Mouse (Mus musculus) stomach, postnatal 0 days (tissue): ENCODE results near the gene Rab12. TPM values are rescaled to one million over a fixed set of nuclear protein-coding genes. Genes with fewer than 3 reads are reported as not detected.

ENCODE experiments used
- ATAC-seq: fragments of 200-750 bp; cut with Nextera tagmentation; 2 replicates; pipeline ENCODE4 v1.8.0; 2017; ENCODE audit not compliant: low FRiP score, low TSS enrichment
- DNase-seq: peaks from one replicate; pipeline ENCODE4 v3.0.0-alpha.2; 2016; ENCODE audit warnings: low spot score
- H3K27ac ChIP-seq: fragments of 300-500 bp; sonication (generic); replicated peaks from 2 replicates; pipeline ENCODE4 v1.5.1; 2014; ENCODE audit warnings: mild to moderate bottlenecking, control low read depth
- H3K27me3 ChIP-seq: fragments of 300-500 bp; sonication (generic); 2 replicates; pipeline ENCODE4 v1.6.1; 2014; ENCODE audit warnings: low read length; ENCODE audit not compliant: control insufficient read depth, insufficient read depth
- H3K36me3 ChIP-seq: fragments of 300-500 bp; sonication (generic); 2 replicates; pipeline ENCODE4 v1.6.1; 2014; ENCODE audit warnings: low read length, mixed read lengths; ENCODE audit not compliant: control insufficient read depth, insufficient read depth
- H3K4me1 ChIP-seq: fragments of 300-500 bp; sonication (generic); replicated peaks from 2 replicates; pipeline ENCODE4 v1.6.1; 2014; ENCODE audit warnings: antibody characterized with exemption; ENCODE audit not compliant: control insufficient read depth, insufficient read depth
- H3K4me2 ChIP-seq: fragments of 300-500 bp; sonication (generic); replicated peaks from 2 replicates; pipeline ENCODE4 v1.6.1; 2014; ENCODE audit warnings: low read depth, mild to moderate bottlenecking, control low read depth, moderate library complexity
- H3K4me3 ChIP-seq: fragments of 300-500 bp; sonication (generic); 2 replicates; pipeline ENCODE4 v1.5.1; 2014; ENCODE audit warnings: low read depth, low read length, control low read depth
- H3K9ac ChIP-seq: fragments of 300-500 bp; sonication (generic); 2 replicates; pipeline ENCODE4 v1.6.1; 2014; ENCODE audit warnings: mild to moderate bottlenecking, low read length, control low read depth, mixed read lengths
- H3K9me3 ChIP-seq: fragments of 300-500 bp; sonication (generic); 2 replicates; pipeline ENCODE4 v1.6.1; 2016; ENCODE audit warnings: low read length; ENCODE audit not compliant: control insufficient read depth
- CTCF ChIP-seq: IDR thresholded peaks from 2 replicates; pipeline ENCODE4 v1.5.1; 2016; ENCODE audit warnings: antibody characterized with exemption, low read depth, mild to moderate bottlenecking, moderate library complexity
- EP300 ChIP-seq: optimal IDR thresholded peaks from 2 replicates; pipeline ENCODE3; 2016; ENCODE audit warnings: antibody characterized with exemption
- WGBS: fragments of 180-500 bp; shearing (Covaris S2); extraction: QIAGEN DNeasy Blood & Tissue Kit; methylation state at CpG from one replicate; pipeline ENCODE4 v1.1.7; 2014; 5-methylcytosine and 5-hydroxymethylcytosine counted together
- polyA plus RNA-seq: library from polyadenylated mRNA; unstranded; fragments of >200 nt; fragmentation: Nextera tagmentation; extraction: Ambion mirVana; gene quantifications from 2 replicates; pipeline ENCODE4 v1.2.1, GENCODE M21; 2015

Gene Rab12
- polyA plus RNA-seq, 1 experiment from 2014 or later = 24.5 TPM

GRCm38 (mm10) chr17:66490022-66490601, 29.4 kb downstream of the Rab12 start:
- DNase-seq (peak; percentile 48), ATAC-seq (peak; percentile 46; the same call in 1 of the 2 replicates)
- Histone ChIP-seq H3K27me3 (no peaks in the 10 kb centered on the region), H3K4me1 (no peaks in the 10 kb centered on the region), H3K27ac (no peak overlapping the region), H3K4me3 (no peak overlapping the region), H3K9me3 (no peaks in the 10 kb centered on the region), H3K4me2 (no peak overlapping the region), H3K36me3 (no peaks in the 10 kb centered on the region; the same call in 1 of the 2 replicates), H3K9ac (no peak overlapping the region)
- WGBS = 41% methylated on average over 10 of the region's 10 CpGs
- TF ChIP-seq EP300 = no peak
- peak; percentile 99 for TF ChIP-seq CTCF

GRCm38 (mm10) chr17:66486576-66486975, 33.0 kb downstream of the Rab12 start:
- no peak overlapping the region for H3K9ac ChIP-seq
- no peak overlapping the region for H3K4me3 ChIP-seq
- H3K36me3 ChIP-seq = no peaks in the 10 kb centered on the region
- ATAC-seq (no peak), DNase-seq (no peak)
- no peaks in the 10 kb centered on the region for H3K9me3 ChIP-seq
- H3K4me1 ChIP-seq = no peaks in the 10 kb centered on the region
- H3K27ac ChIP-seq = no peak overlapping the region
- no peak for TF ChIP-seq EP300
- no peak for TF ChIP-seq CTCF
- WGBS = 90% methylated on average over 6 of the region's 6 CpGs
- no peaks in the 10 kb centered on the region for H3K27me3 ChIP-seq
- H3K4me2 ChIP-seq = no peak overlapping the region

DNA sequence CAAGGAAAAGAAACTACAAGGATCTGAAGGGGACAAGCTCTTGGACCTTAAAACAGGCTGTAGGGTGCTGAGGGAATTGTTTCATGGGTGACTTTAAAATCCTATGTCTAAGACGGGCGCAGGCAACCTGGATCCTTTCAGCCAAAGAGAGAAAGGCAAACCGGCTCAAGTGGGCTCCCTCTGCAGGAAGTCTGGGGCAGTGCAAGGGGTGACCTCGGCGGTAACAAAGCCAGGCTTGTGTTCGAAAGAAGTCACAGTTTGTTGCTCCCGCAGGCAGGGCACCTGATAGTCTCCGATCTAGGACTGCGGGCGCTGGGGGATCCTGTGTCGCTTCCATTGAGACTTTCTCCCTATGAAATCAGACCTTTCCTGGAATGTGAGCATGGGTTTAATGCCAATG, 33.8 kb downstream of the Rab12 start:
- Histone ChIP-seq H3K9me3 (no peaks in the 10 kb centered on the region), H3K4me2 (no peak overlapping the region), H3K27ac (no peak overlapping the region), H3K9ac (no peak overlapping the region), H3K4me3 (no peak overlapping the region), H3K4me1 (no peaks in the 10 kb centered on the region), H3K27me3 (no peaks in the 10 kb centered on the region), H3K36me3 (no peaks in the 10 kb centered on the region)
- TF ChIP-seq EP300 (no peak), CTCF (peak; percentile 86)
- ATAC-seq = no peak
- peak; percentile 74 for DNase-seq
- 10% methylated on average over 11 of the region's 11 CpGs for WGBS

GRCm38 (mm10) chr17:66484965-66485364, 34.6 kb downstream of the Rab12 start:
- no peaks in the 10 kb centered on the region for H3K36me3 ChIP-seq
- TF ChIP-seq CTCF (no peak), EP300 (no peak)
- no peak overlapping the region for H3K27ac ChIP-seq
- no peaks in the 10 kb centered on the region for H3K27me3 ChIP-seq
- H3K4me3 ChIP-seq = no peak overlapping the region
- H3K9ac ChIP-seq = no peak overlapping the region
- no peaks in the 10 kb centered on the region for H3K9me3 ChIP-seq
- DNase-seq (no peak), ATAC-seq (no peak)
- H3K4me2 ChIP-seq = no peak overlapping the region
- no peaks in the 10 kb centered on the region for H3K4me1 ChIP-seq
- 51% methylated on average over 2 of the region's 2 CpGs for WGBS

GRCm38 (mm10) chr17:66483651-66484454, 35.7 kb downstream of the Rab12 start:
- Histone ChIP-seq H3K4me2 (no peak overlapping the region), H3K9me3 (no peaks in the 10 kb centered on the region), H3K4me1 (no peaks in the 10 kb centered on the region), H3K4me3 (no peak overlapping the region), H3K9ac (no peak overlapping the region), H3K36me3 (no peaks in the 10 kb centered on the region), H3K27me3 (no peaks in the 10 kb centered on the region), H3K27ac (no peak overlapping the region)
- TF ChIP-seq EP300 (no peak), CTCF (no peak)
- no peak for ATAC-seq
- no peak for DNase-seq
- 81% methylated on average over 9 of the region's 9 CpGs for WGBS

DNA sequence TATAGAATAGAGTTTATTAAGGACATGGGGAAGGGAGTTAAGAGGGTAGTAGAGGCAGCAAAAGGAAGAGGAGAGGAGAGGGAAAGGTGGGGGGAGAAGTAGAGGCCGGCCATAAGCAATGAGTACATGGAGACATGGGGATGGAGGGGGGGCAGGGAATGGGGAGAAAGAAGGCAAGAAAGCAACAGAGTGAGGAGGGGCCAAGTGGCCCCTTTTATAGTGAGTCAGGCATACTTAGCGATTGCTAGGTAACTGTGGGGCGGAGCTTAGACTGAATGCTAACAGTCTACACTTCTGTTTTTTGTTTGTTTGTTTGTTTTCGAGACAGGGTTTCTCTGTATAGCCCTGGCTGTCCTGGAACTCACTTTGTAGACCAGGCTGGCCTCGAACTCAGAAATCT, 38.2 kb downstream of the Rab12 start:
- no peak overlapping the region for H3K4me2 ChIP-seq
- no peak overlapping the region for H3K27ac ChIP-seq
- ATAC-seq (no peak), DNase-seq (no peak)
- no peaks in the 10 kb centered on the region for H3K4me1 ChIP-seq
- WGBS = 89% methylated on average over 4 of the region's 5 CpGs
- no peaks in the 10 kb centered on the region for H3K36me3 ChIP-seq
- no peak overlapping the region for H3K4me3 ChIP-seq
- no peak for TF ChIP-seq EP300
- TF ChIP-seq CTCF = no peak
- H3K9ac ChIP-seq = no peak overlapping the region
- H3K27me3 ChIP-seq = no peaks in the 10 kb centered on the region
- H3K9me3 ChIP-seq = no peaks in the 10 kb centered on the region
